Mouse (Mus musculus): ENCODE data around the gene Rhbdl1. TPM values are rescaled to one million over a fixed set of nuclear protein-coding genes. Genes with fewer than 3 reads are reported as not detected.

The Rhbdl1 gene
- polyA plus RNA-seq, 1 experiment from 2014 or later = 56.9 TPM

- H3K9me3 ChIP-seq (replicated peaks) = no peaks in the 10 kb centered on the region
- no peak overlapping the region for H3K4me2 ChIP-seq
- 8% methylated on average over 6 of the region's 6 CpGs for WGBS
- H3K27me3 ChIP-seq (replicated peaks) = no peaks in the 10 kb centered on the region
- H3K9ac ChIP-seq (replicated peaks) = no peak overlapping the region
- no peak overlapping the region for H3K4me3 ChIP-seq (replicated peaks)
- H3K36me3 ChIP-seq = no peaks in the 10 kb centered on the region
- H3K4me1 ChIP-seq = peaks cover 38% of the 10 kb centered on the region
- no peak overlapping the region for H3K27ac ChIP-seq (replicated peaks)
- no peak for ATAC-seq (ENCODE audit: low FRiP score)
These were observed 36.1 kb downstream of the Rhbdl1 start for GRCm38 (mm10) chr17:25801029-25801428.

GRCm38 (mm10) chr17:25796951-25797369, 40.1 kb downstream of the Rhbdl1 start, which contains the start of gene Metrn:
TSS of gene Metrn (minus strand) at chr17:25797136.
- peak within 1 kb of the TSS; percentile 96 for H3K4me2 ChIP-seq
- H3K9ac ChIP-seq (replicated peaks) = peak within 1 kb of the TSS; percentile 53
- no peaks in the 10 kb centered on the region for H3K27me3 ChIP-seq (replicated peaks)
- H3K9me3 ChIP-seq (replicated peaks) = no peaks in the 10 kb centered on the region
- H3K4me1 ChIP-seq = peaks cover 55% of the 10 kb centered on the region
- H3K4me3 ChIP-seq (replicated peaks) = peak within 1 kb of the TSS; percentile 57
- WGBS = under 1% methylated on average over 35 of the region's 35 CpGs
- peak; percentile 54 for ATAC-seq (ENCODE audit: low FRiP score)
- peak within 1 kb of the TSS; percentile 69 for H3K27ac ChIP-seq (replicated peaks)
- H3K36me3 ChIP-seq = no peaks in the 10 kb centered on the region

- Histone ChIP-seq H3K36me3 (no peaks in the 10 kb centered on the region), H3K4me2 (peak overlapping the region; percentile 96), H3K9me3 (replicated peaks) (no peaks in the 10 kb centered on the region), H3K4me1 (peaks cover 59% of the 10 kb centered on the region), H3K27ac (replicated peaks) (peak overlapping the region; percentile 69), H3K9ac (replicated peaks) (peak overlapping the region; percentile 53), H3K27me3 (replicated peaks) (no peaks in the 10 kb centered on the region), H3K4me3 (replicated peaks) (peak overlapping the region; percentile 57)
- WGBS = 2% methylated on average over 37 of the region's 37 CpGs
- ATAC-seq (ENCODE audit: low FRiP score) = no peak
These were observed 40.8 kb downstream of the Rhbdl1 start for GRCm38 (mm10) chr17:25796211-25796771.

- Histone ChIP-seq H3K27ac (replicated peaks) (peak within 1 kb of the TSS; percentile 93), H3K4me2 (peak within 1 kb of the TSS; percentile 96), H3K27me3 (replicated peaks) (no peaks in the 10 kb centered on the region), H3K4me1 (peaks cover 63% of the 10 kb centered on the region), H3K4me3 (replicated peaks) (peak within 1 kb of the TSS; percentile 57), H3K9me3 (replicated peaks) (no peaks in the 10 kb centered on the region), H3K9ac (replicated peaks) (peak within 1 kb of the TSS; percentile 53), H3K36me3 (no peaks in the 10 kb centered on the region)
- ATAC-seq (ENCODE audit: low FRiP score) = peak; percentile 25; the same call in 1 of the 2 replicates
- 13% methylated on average over 6 of the region's 6 CpGs for WGBS
These were observed 41.4 kb downstream of the Rhbdl1 start, which contains the start of gene AC134908.4 for GRCm38 (mm10) chr17:25795609-25796092. TSS of gene AC134908.4 (minus strand) at chr17:25795659.

- peak overlapping the region; percentile 93 for H3K27ac ChIP-seq (replicated peaks)
- H3K9me3 ChIP-seq (replicated peaks) = no peaks in the 10 kb centered on the region
- peak overlapping the region; percentile 53; the same call in 1 of the 2 replicates for H3K9ac ChIP-seq (replicated peaks)
- H3K4me1 ChIP-seq = peaks cover 67% of the 10 kb centered on the region
- peak overlapping the region; percentile 57 for H3K4me3 ChIP-seq (replicated peaks)
- 55% methylated on average over 17 of the region's 17 CpGs for whole genome bisulfite sequencing
- no peaks in the 10 kb centered on the region for H3K36me3 ChIP-seq
- peak overlapping the region; percentile 96 for H3K4me2 ChIP-seq
- ATAC-seq (ENCODE audit: low FRiP score) = no peak
- no peaks in the 10 kb centered on the region for H3K27me3 ChIP-seq (replicated peaks)
These were observed 42.1 kb downstream of the Rhbdl1 start for GRCm38 (mm10) chr17:25794998-25795397.

GRCm38 (mm10) chr17:25794197-25794596, 42.9 kb downstream of the Rhbdl1 start:
- no peak for ATAC-seq (ENCODE audit: low FRiP score)
- peak overlapping the region; percentile 57 for H3K4me3 ChIP-seq (replicated peaks)
- no peak overlapping the region for H3K9ac ChIP-seq (replicated peaks)
- WGBS = 17% methylated on average over 13 of the region's 13 CpGs
- H3K36me3 ChIP-seq = peaks cover 7% of the 10 kb centered on the region; the same call in 1 of the 2 replicates
- H3K27me3 ChIP-seq (replicated peaks) = no peaks in the 10 kb centered on the region
- peaks cover 67% of the 10 kb centered on the region for H3K4me1 ChIP-seq
- H3K27ac ChIP-seq (replicated peaks) = peak overlapping the region; percentile 93
- H3K4me2 ChIP-seq = peak overlapping the region; percentile 96
- no peaks in the 10 kb centered on the region for H3K9me3 ChIP-seq (replicated peaks)

- H3K27ac ChIP-seq (replicated peaks) = peak within 1 kb of the TSS; percentile 93
- H3K4me1 ChIP-seq = peaks cover 69% of the 10 kb centered on the region
- H3K36me3 ChIP-seq = peaks cover 16% of the 10 kb centered on the region
- no peaks in the 10 kb centered on the region for H3K9me3 ChIP-seq (replicated peaks)
- WGBS = under 1% methylated on average over 14 of the region's 14 CpGs
- H3K9ac ChIP-seq (replicated peaks) = peak within 1 kb of the TSS; percentile 77
- ATAC-seq (ENCODE audit: low FRiP score) = peak; percentile 58
- H3K27me3 ChIP-seq (replicated peaks) = no peaks in the 10 kb centered on the region
- peak within 1 kb of the TSS; percentile 71 for H3K4me3 ChIP-seq (replicated peaks)
- peak within 1 kb of the TSS; percentile 96 for H3K4me2 ChIP-seq
These were observed 44.5 kb downstream of the Rhbdl1 start, which contains the start of gene Fam173a for GRCm38 (mm10) chr17:25792615-25793014. TSS of gene Fam173a (minus strand) at chr17:25792901.

GRCm38 (mm10) chr17:25791843-25792527, 45.1 kb downstream of the Rhbdl1 start:
- peak overlapping the region; percentile 93 for H3K27ac ChIP-seq (replicated peaks)
- peak; percentile 72 for ATAC-seq (ENCODE audit: low FRiP score)
- peak overlapping the region; percentile 77 for H3K9ac ChIP-seq (replicated peaks)
- H3K27me3 ChIP-seq (replicated peaks) = no peaks in the 10 kb centered on the region
- H3K9me3 ChIP-seq (replicated peaks) = no peaks in the 10 kb centered on the region
- H3K36me3 ChIP-seq = peaks cover 19% of the 10 kb centered on the region
- under 1% methylated on average over 45 of the region's 45 CpGs for WGBS
- peak overlapping the region; percentile 71 for H3K4me3 ChIP-seq (replicated peaks)
- peak overlapping the region; percentile 96 for H3K4me2 ChIP-seq
- peaks cover 63% of the 10 kb centered on the region for H3K4me1 ChIP-seq

GRCm38 (mm10) chr17:25791320-25791842, 45.7 kb downstream of the Rhbdl1 start:
- Histone ChIP-seq H3K9me3 (replicated peaks) (no peaks in the 10 kb centered on the region), H3K4me1 (peaks cover 57% of the 10 kb centered on the region), H3K27ac (replicated peaks) (peak overlapping the region; percentile 93), H3K9ac (replicated peaks) (peak overlapping the region; percentile 77), H3K4me3 (replicated peaks) (peak overlapping the region; percentile 71), H3K4me2 (peak overlapping the region; percentile 96), H3K27me3 (replicated peaks) (no peaks in the 10 kb centered on the region), H3K36me3 (peaks cover 19% of the 10 kb centered on the region)
- 30% methylated on average over 19 of the region's 19 CpGs for WGBS
- peak; percentile 4 for ATAC-seq (ENCODE audit: low FRiP score)

- no peaks in the 10 kb centered on the region for H3K9me3 ChIP-seq (replicated peaks)
- H3K27ac ChIP-seq (replicated peaks) = no peak overlapping the region
- H3K9ac ChIP-seq (replicated peaks) = no peak overlapping the region
- peaks cover 50% of the 10 kb centered on the region for H3K4me1 ChIP-seq
- H3K4me2 ChIP-seq = no peak overlapping the region
- 93% methylated on average over 9 of the region's 9 CpGs for WGBS
- no peak for ATAC-seq (ENCODE audit: low FRiP score)
- H3K4me3 ChIP-seq (replicated peaks) = no peak overlapping the region
- H3K36me3 ChIP-seq = peaks cover 42% of the 10 kb centered on the region
- no peaks in the 10 kb centered on the region for H3K27me3 ChIP-seq (replicated peaks)
These were observed 50.2 kb downstream of the Rhbdl1 start for GRCm38 (mm10) chr17:25786781-25787504.

GRCm38 (mm10) chr17:25786280-25786679, 50.8 kb downstream of the Rhbdl1 start, which contains the start of gene Ccdc78:
TSS of gene Ccdc78 (plus strand) at chr17:25786580.
- peaks cover 48% of the 10 kb centered on the region for H3K36me3 ChIP-seq
- H3K4me1 ChIP-seq = peaks cover 46% of the 10 kb centered on the region
- peak within 1 kb of the TSS; percentile 82 for H3K9ac ChIP-seq (replicated peaks)
- H3K27me3 ChIP-seq (replicated peaks) = no peaks in the 10 kb centered on the region
- peak within 1 kb of the TSS; percentile 94 for H3K4me2 ChIP-seq
- H3K4me3 ChIP-seq (replicated peaks) = peak within 1 kb of the TSS; percentile 85
- H3K9me3 ChIP-seq (replicated peaks) = no peaks in the 10 kb centered on the region
- WGBS = 81% methylated on average over 3 of the region's 3 CpGs
- no peak for ATAC-seq (ENCODE audit: low FRiP score)
- H3K27ac ChIP-seq (replicated peaks) = peak within 1 kb of the TSS; percentile 94
